Mouse (Mus musculus): ENCODE results near the gene Magi2.

Magi2 gene

GRCm38 (mm10) chr5:20363216-20363615, 1136.4 kb downstream of the Magi2 start:
- DNase-seq (ENCODE audit: low read depth): no peak

- no peak for DNase-seq (ENCODE audit: low read depth)
These were observed 1146.8 kb downstream of the Magi2 start for GRCm38 (mm10) chr5:20373586-20373985.

GRCm38 (mm10) chr5:20378071-20378800, 1151.4 kb downstream of the Magi2 start:
- peak; percentile 22 for DNase-seq (ENCODE audit: low read depth)

- DNase-seq (ENCODE audit: low read depth): no peak
These were observed 1177.7 kb downstream of the Magi2 start for GRCm38 (mm10) chr5:20404533-20404932.

GRCm38 (mm10) chr5:20406626-20407025, 1179.8 kb downstream of the Magi2 start:
- no peak for DNase-seq (ENCODE audit: low read depth)

GRCm38 (mm10) chr5:20415320-20415719, 1188.5 kb downstream of the Magi2 start:
- DNase-seq (ENCODE audit: low read depth): no peak

- DNase-seq (ENCODE audit: low read depth): no peak
These were observed 1190.5 kb downstream of the Magi2 start for GRCm38 (mm10) chr5:20417348-20417747.

- DNase-seq (ENCODE audit: low read depth): no peak
These were observed 1205.4 kb downstream of the Magi2 start for GRCm38 (mm10) chr5:20432148-20432813.

- DNase-seq (ENCODE audit: low read depth): peak; percentile 18
These were observed 1219.8 kb downstream of the Magi2 start for GRCm38 (mm10) chr5:20446471-20447174.

GRCm38 (mm10) chr5:20456106-20456505, 1229.3 kb downstream of the Magi2 start:
- DNase-seq (ENCODE audit: low read depth): no peak

GRCm38 (mm10) chr5:20457742-20458510, 1231.1 kb downstream of the Magi2 start:
- DNase-seq (ENCODE audit: low read depth): no peak

GRCm38 (mm10) chr5:20461709-20462108, 1234.9 kb downstream of the Magi2 start:
- no peak for DNase-seq (ENCODE audit: low read depth)

- DNase-seq (ENCODE audit: low read depth): no peak
These were observed 1235.5 kb downstream of the Magi2 start for GRCm38 (mm10) chr5:20462376-20462775.

GRCm38 (mm10) chr5:20469721-20470120, 1242.9 kb downstream of the Magi2 start:
- no peak for DNase-seq (ENCODE audit: low read depth)

- DNase-seq (ENCODE audit: low read depth): no peak
These were observed 1243.6 kb downstream of the Magi2 start for GRCm38 (mm10) chr5:20470466-20470865.

- DNase-seq (ENCODE audit: low read depth): no peak
These were observed 1257.7 kb downstream of the Magi2 start for GRCm38 (mm10) chr5:20484505-20484904.

GRCm38 (mm10) chr5:20491911-20492310, 1265.1 kb downstream of the Magi2 start:
- DNase-seq (ENCODE audit: low read depth): no peak

- no peak for DNase-seq (ENCODE audit: low read depth)
These were observed 1265.8 kb downstream of the Magi2 start for GRCm38 (mm10) chr5:20492679-20493078.

GRCm38 (mm10) chr5:20494010-20494409, 1267.2 kb downstream of the Magi2 start:
- no peak for DNase-seq (ENCODE audit: low read depth)

GRCm38 (mm10) chr5:20496924-20497323, 1270.1 kb downstream of the Magi2 start:
- DNase-seq (ENCODE audit: low read depth): no peak

GRCm38 (mm10) chr5:20499031-20499600, 1272.3 kb downstream of the Magi2 start:
- DNase-seq (ENCODE audit: low read depth): peak; percentile 51

- DNase-seq (ENCODE audit: low read depth): no peak
These were observed 1281.8 kb downstream of the Magi2 start for GRCm38 (mm10) chr5:20508609-20509008.

Measured in fibroblast of lung, adult 2 months (primary cell).